Mouse (Mus musculus) MEL (cell line): ENCODE measurements at regions not wholly inside any gene's neighbourhood (a gene's known extent, or its start where the extent isn't known, plus 50 kb on each side); places are given as distances from the start of the nearest gene placed in this dataset.

ENCODE experiments used
- DNase-seq: peaks from one replicate; pipeline ENCODE4 v3.0.0; 2011; ENCODE audit warnings: low read depth, low spot score
- H3K27ac ChIP-seq: 2 replicates; pipeline ENCODE4 v1.5.1; 2012; ENCODE audit warnings: low read depth, mild to moderate bottlenecking, control low read depth, low read length, moderate library complexity; ENCODE audit not compliant: control insufficient read depth
- H3K27me3 ChIP-seq, 2 experiments: fragments of 150-350 bp in 1 of 2; sonication (generic) in 1 of 2; 2 replicates each; pipeline ENCODE4 v1.6.1; 2012; ENCODE audit warnings: low read length in 2 of 2, mild to moderate bottlenecking in 2 of 2, improper control_type of control experiment in 1 of 2, moderate library complexity in 1 of 2; ENCODE audit not compliant: insufficient read depth in 2 of 2, control insufficient read depth in 1 of 2
- H3K36me3 ChIP-seq, 2 experiments: 2 replicates each; pipeline ENCODE4 v1.6.1; 2012 to 2014; ENCODE audit warnings: low read length in 2 of 2, improper control_type of control experiment in 1 of 2, inconsistent platforms in 1 of 2, mild to moderate bottlenecking in 1 of 2; ENCODE audit not compliant: insufficient read depth in 2 of 2, control insufficient read depth in 1 of 2
- H3K4me1 ChIP-seq, 2 experiments: fragments of 150-350 bp in 1 of 2; sonication (generic) in 1 of 2; 2 replicates each; pipeline ENCODE4 v1.6.1; 2012; ENCODE audit warnings: low read length in 2 of 2, improper control_type of control experiment in 1 of 2, mild to moderate bottlenecking in 1 of 2; ENCODE audit not compliant: insufficient read depth in 2 of 2, control insufficient read depth in 1 of 2
- H3K4me3 ChIP-seq, 2 experiments: fragments of 150-350 bp in 1 of 2; sonication (generic) in 1 of 2; 2 replicates each; pipeline ENCODE4 v1.5.1; 2012; ENCODE audit warnings: low read depth in 2 of 2, low read length in 2 of 2, mild to moderate bottlenecking in 2 of 2, moderate library complexity in 2 of 2, control low read depth in 1 of 2, improper control_type of control experiment in 1 of 2; ENCODE audit not compliant: control insufficient read depth in 1 of 2, insufficient read depth in 1 of 2
- H3K79me2 ChIP-seq: 2 replicates; pipeline ENCODE4 v1.6.1; 2012; ENCODE audit warnings: mild to moderate bottlenecking, low read length, moderate library complexity; ENCODE audit not compliant: control insufficient read depth, poor library complexity, insufficient read depth
- H3K9ac ChIP-seq: 2 replicates; pipeline ENCODE4 v1.6.1; 2012; ENCODE audit warnings: low read depth, mild to moderate bottlenecking, control low read depth, low read length, moderate library complexity; ENCODE audit not compliant: control insufficient read depth, poor library complexity, severe bottlenecking
- H3K9me3 ChIP-seq: fragments of 150-350 bp; sonication (generic); replicated peaks from 2 replicates; pipeline ENCODE4 v1.6.1; 2012; ENCODE audit warnings: mild to moderate bottlenecking, low read length, improper control_type of control experiment, moderate library complexity; ENCODE audit not compliant: insufficient read depth
- CHD1 ChIP-seq: IDR thresholded peaks from 2 replicates; pipeline ENCODE4 v1.6.1; 2012; ENCODE audit warnings: low read depth, mild to moderate bottlenecking, inconsistent platforms, low read length, improper control_type of control experiment
- CTCF ChIP-seq, 3 experiments: IDR thresholded peaks in 2 of 3; conservative IDR thresholded peaks in 1 of 3; 2 replicates each; pipeline ENCODE4 v1.5.1; 2011 to 2012; ENCODE audit warnings: low read length in 3 of 3, low read depth in 2 of 3, mild to moderate bottlenecking in 2 of 3, improper control_type of control experiment in 1 of 3, inconsistent platforms in 1 of 3, mixed read lengths in 1 of 3, moderate library complexity in 1 of 3; ENCODE audit not compliant: control insufficient read depth in 1 of 3, insufficient read depth in 1 of 3, poor library complexity in 1 of 3, severe bottlenecking in 1 of 3
- ELF1 ChIP-seq: IDR thresholded peaks from 2 replicates; pipeline ENCODE4 v1.6.1; 2014; ENCODE audit warnings: low read depth, mild to moderate bottlenecking, inconsistent platforms, low read length, improper control_type of control experiment, moderate library complexity
- ETS1 ChIP-seq: IDR thresholded peaks from 2 replicates; pipeline ENCODE4 v1.6.1; 2012; ENCODE audit warnings: low read depth, mild to moderate bottlenecking, inconsistent platforms, low read length, improper control_type of control experiment, moderate library complexity
- GABPA ChIP-seq: IDR thresholded peaks from 2 replicates; pipeline ENCODE4 v1.6.1; 2012; ENCODE audit warnings: low read depth, mild to moderate bottlenecking, inconsistent platforms, low read length, improper control_type of control experiment, moderate library complexity
- GATA1 ChIP-seq: IDR thresholded peaks from 2 replicates; pipeline ENCODE4 v1.6.1; 2011; ENCODE audit warnings: low read depth, low read length, improper control_type of control experiment
- HCFC1 ChIP-seq: IDR thresholded peaks from 2 replicates; pipeline ENCODE4 v1.6.1; 2012; ENCODE audit warnings: low read depth, mild to moderate bottlenecking, inconsistent platforms, low read length, improper control_type of control experiment, moderate library complexity
- KAT2A ChIP-seq: conservative IDR thresholded peaks from 2 replicates; pipeline ENCODE4 v1.6.1; 2012; ENCODE audit warnings: low read depth, low read length, improper control_type of control experiment, inconsistent platforms
- MAFK ChIP-seq: IDR thresholded peaks from 2 replicates; pipeline ENCODE4 v1.6.1; 2011; ENCODE audit warnings: low read depth, mild to moderate bottlenecking, low read length, improper control_type of control experiment, borderline replicate concordance
- MAX ChIP-seq: IDR thresholded peaks from 2 replicates; pipeline ENCODE4 v1.6.1; 2011; ENCODE audit warnings: low read length, improper control_type of control experiment
- MAZ ChIP-seq: IDR thresholded peaks from 2 replicates; pipeline ENCODE4 v1.6.1; 2012; ENCODE audit warnings: low read depth, mild to moderate bottlenecking, inconsistent platforms, low read length, improper control_type of control experiment
- NELFE ChIP-seq: IDR thresholded peaks from 2 replicates; pipeline ENCODE4 v1.6.1; 2011; ENCODE audit warnings: low read depth, low read length, improper control_type of control experiment
- NRF1 ChIP-seq: IDR thresholded peaks from 2 replicates; pipeline ENCODE4 v1.6.1; 2014; ENCODE audit warnings: low read depth, mild to moderate bottlenecking, inconsistent platforms, low read length, improper control_type of control experiment, moderate library complexity; ENCODE audit not compliant: poor library complexity, insufficient read depth, severe bottlenecking
- POLR2A ChIP-seq, 2 experiments: IDR thresholded peaks; 2 replicates each; pipeline ENCODE4 v1.6.1; 2011 to 2012; ENCODE audit warnings: low read length in 2 of 2, mild to moderate bottlenecking in 2 of 2, control low read depth in 1 of 2, improper control_type of control experiment in 1 of 2, low read depth in 1 of 2, moderate library complexity in 1 of 2; ENCODE audit not compliant: control insufficient read depth in 1 of 2, insufficient read depth in 1 of 2, poor library complexity in 1 of 2
- POLR2AphosphoS5 ChIP-seq: IDR thresholded peaks from 2 replicates; pipeline ENCODE4 v1.6.1; 2012; ENCODE audit warnings: low read depth, borderline replicate concordance, mild to moderate bottlenecking, inconsistent platforms, low read length, moderate library complexity, mixed read lengths
- RAD21 ChIP-seq: IDR thresholded peaks from 2 replicates; pipeline ENCODE4 v1.6.1; 2011; ENCODE audit warnings: mild to moderate bottlenecking, low read depth, low read length, improper control_type of control experiment
- RCOR1 ChIP-seq: IDR thresholded peaks from 2 replicates; pipeline ENCODE4 v1.6.1; 2012; ENCODE audit warnings: low read depth, mild to moderate bottlenecking, inconsistent platforms, low read length, improper control_type of control experiment
- SMC3 ChIP-seq: IDR thresholded peaks from 2 replicates; pipeline ENCODE4 v1.6.1; 2011; ENCODE audit warnings: low read depth, low read length, improper control_type of control experiment
- TAL1 ChIP-seq: IDR thresholded peaks from 2 replicates; pipeline ENCODE4 v1.6.1; 2012; ENCODE audit warnings: mild to moderate bottlenecking, inconsistent platforms, low read length, moderate library complexity, mixed read lengths
- UBTF ChIP-seq: IDR thresholded peaks from 2 replicates; pipeline ENCODE4 v1.6.1; 2012; ENCODE audit warnings: low read depth, mild to moderate bottlenecking, inconsistent platforms, low read length, improper control_type of control experiment, moderate library complexity, borderline replicate concordance; ENCODE audit not compliant: insufficient read depth
- USF1 ChIP-seq: IDR thresholded peaks from 2 replicates; pipeline ENCODE4 v1.6.1; 2014; ENCODE audit warnings: low read depth, mild to moderate bottlenecking, inconsistent platforms, low read length, improper control_type of control experiment, moderate library complexity
- USF2 ChIP-seq, 2 experiments: IDR thresholded peaks; 2 replicates each; pipeline ENCODE4 v1.6.1; 2011 to 2012; ENCODE audit warnings: improper control_type of control experiment in 2 of 2, low read length in 2 of 2, borderline replicate concordance in 1 of 2, inconsistent platforms in 1 of 2, low read depth in 1 of 2, mild to moderate bottlenecking in 1 of 2; ENCODE audit not compliant: insufficient read depth in 1 of 2
- ZC3H11A ChIP-seq: IDR thresholded peaks from 2 replicates; pipeline ENCODE4 v1.6.1; 2012; ENCODE audit warnings: low read depth, mild to moderate bottlenecking, inconsistent platforms, low read length, improper control_type of control experiment
- ZKSCAN1 ChIP-seq: IDR thresholded peaks from 2 replicates; pipeline ENCODE4 v1.6.1; 2012; ENCODE audit warnings: low read depth, mild to moderate bottlenecking, inconsistent platforms, low read length, improper control_type of control experiment, moderate library complexity

- TF ChIP-seq UBTF (no peak), MAX (no peak), ZC3H11A (no peak), KAT2A (no peak), NELFE (no peak), GABPA (no peak), HCFC1 (no peak), GATA1 (no peak), USF1 (no peak), ZKSCAN1 (no peak), NRF1 (no peak), CHD1 (no peak), CTCF (IDR thresholded peaks at IDR 0.05 in 2 of 3, conservative IDR thresholded peaks at IDR 0.05 in 1 of 3; ENCODE audit: control insufficient read depth in 1 of 3, insufficient read depth in 1 of 3, low read depth in 2 of 3, low read length in 3 of 3, poor library complexity in 1 of 3, severe bottlenecking in 1 of 3) (no peak), MAFK (no peak)
- H3K27ac ChIP-seq, result no peak overlapping the region
Measured at GRCm38 (mm10) chr13:90334934-90335740, 245.7 kb upstream of the Xrcc4 start.

GRCm38 (mm10) chr13:90334286-90334685 is 244.9 kb upstream of the Xrcc4 start:
- DNase-seq, result no peak
- H3K79me2 ChIP-seq, result no peaks in the 10 kb centered on the region
- H3K4me3 ChIP-seq, result no peak overlapping the region
- H3K9ac ChIP-seq, result no peak overlapping the region
- no peaks in the 10 kb centered on the region for H3K4me1 ChIP-seq
- TF ChIP-seq USF2 (IDR thresholded peaks at IDR 0.05; ENCODE audit: borderline replicate concordance in 1 of 2, insufficient read depth in 1 of 2, low read depth in 1 of 2, low read length in 2 of 2) (no peak), TAL1 (no peak), RAD21 (no peak), SMC3 (no peak), POLR2AphosphoS5 (no peak), ETS1 (no peak), HCFC1 (no peak), RCOR1 (no peak), POLR2A (IDR thresholded peaks at IDR 0.05; ENCODE audit: control insufficient read depth in 1 of 2, insufficient read depth in 1 of 2, low read depth in 1 of 2, low read length in 2 of 2, poor library complexity in 1 of 2) (no peak), ZC3H11A (no peak), CHD1 (no peak), ELF1 (no peak), GATA1 (no peak), MAZ (no peak)
- H3K36me3 ChIP-seq, result no peaks in the 10 kb centered on the region
- no peaks in the 10 kb centered on the region for H3K9me3 ChIP-seq
- no peak overlapping the region for H3K27ac ChIP-seq
- H3K27me3 ChIP-seq, result no peaks in the 10 kb centered on the region

More at GRCm38 (mm10) chr13:90334934-90335740, 245.7 kb upstream of the Xrcc4 start:
- Histone ChIP-seq H3K27me3 (no peaks in the 10 kb centered on the region), H3K79me2 (no peaks in the 10 kb centered on the region), H3K4me3 (no peak overlapping the region), H3K9me3 (no peaks in the 10 kb centered on the region), H3K9ac (no peak overlapping the region), H3K4me1 (no peaks in the 10 kb centered on the region), H3K36me3 (no peaks in the 10 kb centered on the region)
- DNase-seq, result no peak
